Mouse (Mus musculus): ENCODE data around the gene Stambp. TPM values are rescaled to one million over a fixed set of nuclear protein-coding genes. Genes with fewer than 3 reads are reported as not detected.

The Stambp gene
- polyA plus RNA-seq, 2 experiments from 2014 or later: 30.5 to 38.9 TPM

- no peak for ATAC-seq
These were observed 70.8 kb downstream of the Stambp start for GRCm38 (mm10) chr6:83501524-83502310.

GRCm38 (mm10) chr6:83500462-83500861, 72.1 kb downstream of the Stambp start:
- ATAC-seq: no peak

GRCm38 (mm10) chr6:83499078-83499477, 73.5 kb downstream of the Stambp start:
- no peak for ATAC-seq

GRCm38 (mm10) chr6:83496753-83497710, 75.5 kb downstream of the Stambp start:
- ATAC-seq: no peak

- no peak for ATAC-seq
These were observed 76.3 kb downstream of the Stambp start for GRCm38 (mm10) chr6:83496009-83496752.

Other genes with a start within 250 kb of the Stambp start
- gene Mthfd2, start 246.8 kb downstream of the Stambp start, polyA plus RNA-seq (2017; shearing (Covaris generic)): 100 to 1,000 TPM; 124 to 145 TPM
- gene Mob1a, start 246.7 kb downstream of the Stambp start, polyA plus RNA-seq (2017; shearing (Covaris generic)): 10 to 100 TPM; 66.3 to 74.8 TPM
- 10 to 100 TPM; 66.0 to 72.3 TPM for gene Bola3, start 223.6 kb downstream of the Stambp start, polyA plus RNA-seq (2017; shearing (Covaris generic))
- 10 to 100 TPM; 17.2 to 23.9 TPM for gene Tet3, start 113.6 kb downstream of the Stambp start, polyA plus RNA-seq (2017; shearing (Covaris generic))
- gene Dguok, start 65.8 kb downstream of the Stambp start, polyA plus RNA-seq (2017; shearing (Covaris generic)): 10 to 100 TPM; 65.1 to 79.0 TPM
- gene Actg2, start 36.5 kb downstream of the Stambp start, polyA plus RNA-seq (2017; shearing (Covaris generic)): 10 to 100 TPM; 36.5 to 47.4 TPM
- gene Clec4f, start 83.5 kb upstream of the Stambp start, polyA plus RNA-seq (2017; shearing (Covaris generic)): not detected
- gene Cd207, start 105.1 kb upstream of the Stambp start, polyA plus RNA-seq (2017; shearing (Covaris generic)): not detected
- under 1 TPM in 1 of 2 experiments, not detected in 1; 0.45 TPM for gene Vax2, start 138.5 kb upstream of the Stambp start, polyA plus RNA-seq (2017; shearing (Covaris generic))
- gene Atp6v1b1, start 170.3 kb upstream of the Stambp start, polyA plus RNA-seq (2017; shearing (Covaris generic)): not detected
- not detected for gene Ankrd53, start 189.9 kb upstream of the Stambp start, polyA plus RNA-seq (2017; shearing (Covaris generic))
- 10 to 100 TPM; 76.3 to 79.6 TPM for gene Tex261, start 203.1 kb upstream of the Stambp start, polyA plus RNA-seq (2017; shearing (Covaris generic))
- 10 to 100 TPM; 23.0 to 27.9 TPM for gene Nagk, start 222.3 kb upstream of the Stambp start, polyA plus RNA-seq (2017; shearing (Covaris generic))